Mouse (Mus musculus): ENCODE data around the gene Rnf43.

The Rnf43 gene

GRCm38 (mm10) chr11:87747312-87747711 is 84.8 kb downstream of the Rnf43 start:
- DNase-seq (ENCODE audit: low spot score) = no peak

DNA sequence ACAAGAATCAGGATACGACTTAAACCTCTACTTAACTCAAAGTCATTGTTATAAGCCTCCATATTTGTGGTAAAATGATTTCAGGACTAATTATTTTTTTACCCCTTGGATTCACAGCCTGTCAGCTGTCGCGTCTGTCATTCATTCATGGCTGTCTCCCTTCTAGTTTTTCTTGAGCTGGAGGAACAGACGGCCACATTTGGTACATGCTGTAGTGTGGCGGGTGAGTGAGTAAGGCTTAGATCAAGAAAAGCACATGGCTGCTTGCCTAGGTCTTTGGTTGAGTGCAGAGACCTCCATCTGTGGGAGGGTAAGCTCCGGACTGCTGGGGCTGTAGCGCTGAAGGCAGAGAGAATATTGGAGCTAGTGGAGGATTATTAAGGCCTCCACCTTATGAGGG is 85.2 kb downstream of the Rnf43 start:
- DNase-seq (ENCODE audit: low spot score) = no peak

- no peak for DNase-seq (ENCODE audit: low spot score)
These were observed 85.9 kb downstream of the Rnf43 start for GRCm38 (mm10) chr11:87748132-87749119.

DNA sequence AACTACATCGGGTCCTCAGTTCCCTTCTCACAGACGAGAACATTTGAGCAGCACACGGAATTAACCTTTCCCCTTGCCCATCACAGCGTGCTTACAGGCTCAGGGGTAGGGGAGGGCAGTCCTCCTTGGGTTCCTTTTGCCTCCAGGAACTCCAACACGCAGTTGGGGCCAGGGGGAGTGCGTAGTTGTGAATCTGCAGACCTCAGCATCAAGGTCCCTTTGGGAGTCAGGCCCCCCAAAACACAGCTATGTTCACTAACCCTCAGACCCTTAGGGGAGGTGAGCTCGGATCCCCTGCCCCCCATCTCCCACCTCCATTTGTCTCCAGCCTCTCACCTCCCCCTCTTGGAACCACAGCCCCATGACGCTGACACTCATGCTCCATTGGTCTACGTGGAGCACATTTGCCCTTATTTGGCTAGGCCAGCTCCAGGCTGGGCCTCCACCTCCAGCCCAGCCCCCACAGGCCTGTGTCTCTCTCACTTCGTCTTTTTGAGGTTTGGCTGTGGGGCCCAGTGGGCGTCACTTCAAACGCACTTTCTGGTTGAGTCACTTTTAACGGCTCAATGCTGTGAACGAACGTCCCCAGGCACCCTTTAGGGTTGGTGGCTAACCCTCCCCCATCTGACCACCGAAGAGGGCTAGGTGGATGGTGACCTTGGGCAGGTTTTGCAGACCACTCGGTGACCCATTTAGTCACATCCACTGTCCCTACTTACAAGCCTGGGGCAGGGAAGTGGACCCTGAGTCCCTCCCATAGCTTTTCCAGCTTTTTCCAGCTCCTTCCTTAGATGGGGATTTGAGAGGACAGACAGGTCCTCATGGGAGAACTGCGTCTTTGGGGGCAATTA is 86.9 kb downstream of the Rnf43 start:
- no peak for DNase-seq (ENCODE audit: low spot score)

GRCm38 (mm10) chr11:87750043-87750421 is 87.5 kb downstream of the Rnf43 start:
- no peak for DNase-seq (ENCODE audit: low spot score)

GRCm38 (mm10) chr11:87750521-87750920 is 88.0 kb downstream of the Rnf43 start:
- no peak for DNase-seq (ENCODE audit: low spot score)

- DNase-seq (ENCODE audit: low spot score) = no peak
These were observed 88.5 kb downstream of the Rnf43 start for GRCm38 (mm10) chr11:87751031-87751430.

DNA sequence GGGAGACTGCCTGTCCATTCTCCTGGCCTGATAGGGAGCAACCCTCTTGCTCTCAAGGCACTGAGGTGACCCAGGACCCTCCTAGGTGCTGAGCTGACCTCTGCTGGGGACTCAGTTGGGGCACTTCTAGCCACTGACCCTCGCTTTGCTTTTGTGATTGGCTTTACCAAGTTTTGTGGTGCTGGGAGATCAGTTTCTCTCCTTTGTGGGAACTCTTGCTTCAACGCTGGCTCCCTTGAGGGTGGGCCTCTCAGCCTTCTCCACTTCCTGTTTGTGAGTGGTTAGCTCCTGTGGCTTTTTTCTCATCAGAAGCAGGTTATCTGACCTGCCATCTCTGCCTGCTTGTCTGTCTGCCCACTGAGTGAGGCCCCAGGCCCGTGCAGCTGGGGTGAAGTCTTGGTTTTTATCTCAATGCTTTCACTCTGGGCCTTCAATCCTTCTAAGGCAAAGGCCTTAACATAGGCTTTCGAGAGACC is 89.0 kb downstream of the Rnf43 start:
- no peak for DNase-seq (ENCODE audit: low spot score)

DNA sequence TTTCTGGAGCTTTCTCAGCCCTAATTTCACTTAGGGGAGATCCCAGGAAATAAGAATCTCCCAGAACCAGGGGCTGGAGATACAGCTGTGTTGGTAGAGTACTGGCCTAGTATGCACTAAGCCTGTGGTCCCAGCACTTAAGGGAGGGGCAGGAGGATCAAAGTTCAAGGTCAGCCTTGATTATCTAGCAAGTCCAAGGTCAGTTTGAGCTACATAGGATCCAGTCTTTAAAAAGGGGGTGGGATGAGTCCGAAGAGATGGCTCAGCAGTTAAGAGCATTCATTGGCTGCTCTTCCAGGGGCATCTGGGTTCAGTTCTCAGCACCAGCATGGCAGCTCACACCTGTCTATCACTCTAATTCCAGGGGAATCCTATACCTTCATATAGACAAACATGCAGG is 89.8 kb downstream of the Rnf43 start:
- no peak for DNase-seq (ENCODE audit: low spot score)

DNA sequence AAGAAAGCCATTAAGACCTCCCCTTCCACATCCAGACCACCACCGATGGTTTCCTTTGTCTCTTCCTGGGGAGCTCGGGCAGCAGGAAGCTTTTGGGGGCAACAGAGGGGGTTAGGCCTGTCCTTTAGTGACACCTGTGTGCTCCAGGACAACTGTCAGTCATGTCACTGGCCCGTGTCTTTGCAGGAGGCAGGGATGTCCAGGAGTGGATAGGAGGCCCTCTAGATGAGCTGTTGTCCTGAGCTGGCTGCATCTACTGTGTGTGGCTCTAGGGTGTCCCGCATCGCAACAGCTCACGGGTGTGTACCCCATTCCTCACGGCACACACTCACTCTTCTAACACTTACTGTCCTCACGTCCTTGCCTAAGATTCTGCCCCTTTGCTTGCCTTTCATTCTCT is 90.7 kb downstream of the Rnf43 start:
- DNase-seq (ENCODE audit: low spot score) = no peak

GRCm38 (mm10) chr11:87753891-87754501 is 91.5 kb downstream of the Rnf43 start:
- DNase-seq (ENCODE audit: low spot score) = no peak

GRCm38 (mm10) chr11:87754603-87755002 is 92.1 kb downstream of the Rnf43 start:
- DNase-seq (ENCODE audit: low spot score) = no peak

GRCm38 (mm10) chr11:87755360-87756017 is 93.0 kb downstream of the Rnf43 start:
- no peak for DNase-seq (ENCODE audit: low spot score)

DNA sequence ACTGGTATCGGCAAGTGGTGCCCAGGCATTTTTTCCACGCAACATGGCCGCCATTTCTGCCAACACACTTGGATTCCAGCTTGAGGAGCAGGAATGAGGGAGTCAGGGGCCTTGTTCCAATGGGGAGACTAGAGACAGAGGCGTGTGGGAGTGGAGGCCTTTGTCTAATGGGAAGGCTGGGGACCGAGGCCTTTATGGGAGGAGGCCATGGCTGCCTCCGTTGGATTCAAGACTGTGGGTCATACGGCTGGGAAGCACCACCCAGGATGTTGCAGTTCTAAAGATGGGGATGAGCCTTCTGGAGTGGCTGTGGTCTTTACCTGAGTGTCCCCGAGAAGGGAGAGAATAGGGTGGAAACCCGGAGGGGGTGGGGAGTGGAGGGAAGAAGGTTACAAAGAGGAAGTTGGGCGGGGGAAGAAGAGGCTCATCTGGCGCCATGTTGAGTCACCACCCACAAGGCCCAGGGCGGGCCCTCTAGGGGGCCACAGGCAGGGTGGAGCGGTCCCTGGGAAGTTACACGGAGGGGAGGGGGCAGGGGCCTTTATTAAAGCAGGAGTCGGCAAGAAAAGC is 93.8 kb downstream of the Rnf43 start:
- no peak for DNase-seq (ENCODE audit: low spot score)

DNA sequence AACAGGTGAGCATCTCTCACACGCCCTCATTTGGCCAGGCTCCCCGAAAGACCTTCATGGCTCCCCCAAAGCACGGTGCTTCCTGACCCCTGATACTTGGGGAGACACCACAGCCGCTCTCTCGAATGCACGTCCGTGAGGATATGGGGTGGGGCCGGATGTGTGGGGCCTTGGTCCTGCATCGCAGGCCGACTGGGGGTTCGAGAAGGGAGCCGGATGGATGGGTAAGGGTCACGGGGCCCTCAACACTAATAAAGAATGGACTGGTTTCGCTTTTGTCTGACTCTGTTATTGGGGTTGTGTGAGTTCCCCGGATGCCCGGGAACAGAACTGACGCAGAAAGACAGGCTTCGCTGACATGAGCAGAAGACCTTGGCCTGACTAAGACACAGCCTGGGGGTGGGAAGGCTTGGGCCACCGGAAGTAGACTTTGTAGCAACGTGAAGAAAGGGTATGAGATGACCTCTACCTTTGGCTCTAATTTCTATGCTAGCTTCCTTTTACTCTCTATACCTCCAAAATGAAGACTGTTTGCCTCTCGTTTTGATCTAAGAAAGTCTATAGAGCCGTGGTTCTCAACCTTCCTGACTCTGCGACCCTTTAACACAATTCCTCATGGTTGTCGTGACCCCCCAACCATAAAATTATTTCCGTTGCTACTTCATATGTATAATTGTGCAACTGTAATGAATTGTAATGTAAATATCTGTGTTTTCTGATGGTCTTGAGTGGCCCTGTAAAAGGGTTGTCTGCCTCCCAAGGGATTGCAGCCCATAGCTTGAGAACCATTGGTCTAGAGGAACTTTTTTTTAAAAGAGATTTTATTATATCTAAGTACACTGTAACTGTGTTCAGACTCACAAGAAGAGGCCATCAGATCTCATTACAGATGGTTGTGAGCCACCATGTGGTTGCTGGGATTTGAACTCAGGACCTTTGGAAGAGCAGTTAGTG is 94.8 kb downstream of the Rnf43 start:
- DNase-seq (ENCODE audit: low spot score) = no peak

DNA sequence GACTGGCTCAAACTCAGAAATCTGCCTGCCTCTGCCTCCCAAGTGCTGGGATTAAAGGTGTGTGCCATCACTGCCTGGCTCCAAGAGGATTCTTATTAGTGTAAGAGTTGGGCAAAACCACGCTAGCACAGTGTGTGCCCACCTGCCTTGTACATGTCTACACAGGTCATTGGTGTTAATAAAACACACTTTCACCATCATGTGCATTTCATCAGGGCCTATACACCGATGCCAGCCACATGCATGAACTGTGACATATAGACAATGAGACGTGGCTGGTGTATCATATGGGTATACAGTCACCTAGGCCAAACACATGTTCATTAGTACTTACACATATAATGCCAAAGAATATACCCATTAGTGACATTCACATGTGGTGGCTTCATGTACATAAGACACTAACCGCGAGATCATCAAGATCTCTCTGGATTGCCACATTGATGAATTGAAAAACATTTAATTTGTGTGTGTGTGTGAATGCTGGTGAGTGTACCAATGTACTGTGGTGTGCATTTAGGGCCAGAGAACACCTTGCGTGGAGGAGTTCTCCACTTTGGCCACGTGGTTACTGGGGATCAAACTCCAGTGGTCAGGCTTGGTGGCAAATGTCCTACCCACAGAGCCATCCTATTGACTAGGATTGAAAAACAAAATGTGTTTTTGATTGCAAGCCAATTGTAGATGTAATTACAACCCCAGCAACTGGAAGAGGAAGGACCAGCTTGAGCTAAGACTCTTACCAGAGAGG is 95.8 kb downstream of the Rnf43 start:
- DNase-seq (ENCODE audit: low spot score) = no peak

DNA sequence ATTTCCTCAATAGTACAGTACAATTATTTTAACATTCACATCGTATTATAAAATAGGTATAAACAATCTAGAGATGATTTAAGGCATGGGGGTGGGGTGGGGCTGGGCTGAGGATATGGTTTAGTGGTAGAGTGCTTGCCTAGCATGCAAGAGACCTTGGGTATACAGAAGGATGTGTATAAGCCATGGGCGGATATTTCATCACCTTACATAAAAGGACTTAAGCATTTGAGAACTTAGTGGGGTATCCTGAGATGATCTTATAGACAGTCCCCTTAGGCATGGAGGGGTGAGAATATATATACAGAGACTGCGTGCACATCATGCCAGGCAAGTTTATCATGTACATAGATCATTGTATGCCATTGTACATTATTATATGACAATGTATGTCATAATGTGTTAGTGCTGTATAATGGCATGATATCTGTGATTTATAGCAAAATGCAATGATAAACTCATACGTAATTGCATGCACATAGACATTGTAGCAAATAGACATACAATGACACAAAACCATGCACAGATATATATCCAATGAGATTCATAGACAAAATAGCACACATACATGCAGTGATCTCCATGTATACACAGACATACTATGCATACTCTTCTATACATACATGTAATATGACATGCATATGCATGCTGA is 96.6 kb downstream of the Rnf43 start:
- DNase-seq (ENCODE audit: low spot score) = no peak

- DNase-seq (ENCODE audit: low spot score) = no peak
These were observed 97.1 kb downstream of the Rnf43 start for GRCm38 (mm10) chr11:87759609-87760005.
